Mouse (Mus musculus) kidney, embryonic 15.5 days (tissue): Measurements from ENCODE around the gene Shoc2. TPM values are rescaled to one million over a fixed set of nuclear protein-coding genes. Genes with fewer than 3 reads are reported as not detected.

ENCODE experiments used
- ATAC-seq: fragments of 200-750 bp; cut with Nextera tagmentation; replicated peaks from 2 replicates; pipeline ENCODE4 v1.8.0; 2017; ENCODE audit warnings: moderate TSS enrichment; ENCODE audit not compliant: low FRiP score
- H3K27ac ChIP-seq: fragments of 300-500 bp; sonication (generic); 2 replicates; pipeline ENCODE4 v1.5.1; 2015; ENCODE audit warnings: mild to moderate bottlenecking, inconsistent platforms
- H3K27me3 ChIP-seq: fragments of 300-500 bp; sonication (generic); 2 replicates; pipeline ENCODE4 v1.6.1; 2015; ENCODE audit warnings: inconsistent platforms
- H3K36me3 ChIP-seq: fragments of 300-500 bp; sonication (generic); 2 replicates; pipeline ENCODE4 v1.6.1; 2015; ENCODE audit warnings: inconsistent platforms
- H3K4me1 ChIP-seq: fragments of 300-500 bp; sonication (generic); 2 replicates; pipeline ENCODE4 v1.6.1; 2015; ENCODE audit warnings: inconsistent platforms
- H3K4me2 ChIP-seq: fragments of 300-500 bp; sonication (generic); 2 replicates; pipeline ENCODE4 v1.6.1; 2015; ENCODE audit warnings: moderate library complexity, mild to moderate bottlenecking, inconsistent platforms
- H3K4me3 ChIP-seq: fragments of 300-500 bp; sonication (generic); replicated peaks from 2 replicates; pipeline ENCODE4 v1.5.1; 2015; ENCODE audit warnings: mild to moderate bottlenecking, inconsistent platforms
- H3K9ac ChIP-seq: fragments of 300-500 bp; sonication (generic); 2 replicates; pipeline ENCODE4 v1.6.1; 2015; ENCODE audit warnings: mild to moderate bottlenecking, inconsistent platforms
- H3K9me3 ChIP-seq: fragments of 300-500 bp; sonication (generic); replicated peaks from 2 replicates; pipeline ENCODE4 v1.6.1; 2016; ENCODE audit warnings: inconsistent platforms
- WGBS: fragments of 180-500 bp; shearing (Covaris S2); methylation state at CpG from one replicate; pipeline ENCODE4 v1.1.7; 2015; ENCODE audit warnings: mixed read lengths; 5-methylcytosine and 5-hydroxymethylcytosine counted together
- polyA plus RNA-seq: library from polyadenylated mRNA; unstranded; fragments of >200 nt; fragmentation: Nextera tagmentation; extraction: Ambion mirVana; gene quantifications from 2 replicates; pipeline ENCODE4 v1.2.1, GENCODE M21; 2015

Gene Shoc2
- polyA plus RNA-seq, 1 experiment from 2014 or later: 51.5 TPM

DNA sequence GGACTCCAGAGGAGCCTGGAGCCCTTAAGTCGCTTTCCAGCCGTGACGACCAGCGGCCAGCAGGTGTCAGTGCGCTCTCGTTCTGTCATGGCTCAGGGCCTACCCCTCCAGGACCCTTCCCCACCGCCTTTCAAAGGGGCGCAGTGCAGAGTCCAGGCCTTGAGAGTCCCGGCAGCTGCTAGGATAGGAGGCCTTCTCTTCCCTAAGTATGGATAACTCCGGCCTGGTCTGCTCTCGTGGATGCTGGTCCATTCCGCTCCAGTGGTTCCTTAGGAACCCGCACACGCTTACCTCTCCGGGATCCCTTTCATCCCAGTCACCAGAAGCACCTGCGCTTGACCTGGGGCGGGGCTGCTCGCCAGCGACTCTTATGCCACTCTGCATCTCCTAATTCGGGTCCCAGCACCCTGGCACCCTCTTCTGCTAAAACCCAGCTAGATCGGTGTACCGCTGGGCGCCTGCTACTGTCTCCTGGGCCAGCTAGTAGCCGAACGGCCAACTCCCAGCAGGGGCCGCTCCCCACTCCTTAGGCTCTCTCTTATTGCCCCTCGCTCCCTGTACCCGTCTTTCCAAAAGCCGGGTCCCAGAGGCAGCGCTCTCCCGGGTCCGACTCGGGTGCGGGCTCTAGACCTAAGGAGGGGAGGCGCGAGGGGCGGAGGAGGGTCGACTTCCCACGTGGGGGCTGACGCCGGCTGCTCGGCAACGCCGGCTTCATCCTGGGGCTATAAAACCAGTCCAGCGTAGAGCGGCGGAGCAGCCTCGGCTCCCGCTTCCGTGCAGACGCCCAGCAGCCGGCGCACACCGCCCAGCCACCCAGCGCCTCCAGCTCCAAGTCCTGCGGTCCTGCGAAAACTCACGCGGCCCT lies 100.6 kb downstream of the Shoc2 start:
- Histone ChIP-seq H3K4me1 (peaks cover 42% of the 10 kb centered on the region), H3K9me3 (no peaks in the 10 kb centered on the region), H3K27ac (peak overlapping the region; percentile 42; the same call in 1 of the 2 replicates), H3K9ac (peak overlapping the region; percentile 50), H3K27me3 (peaks cover 56% of the 10 kb centered on the region), H3K36me3 (no peaks in the 10 kb centered on the region), H3K4me3 (peak overlapping the region; percentile 53), H3K4me2 (peak overlapping the region; percentile 97)
- peak; percentile 84 for ATAC-seq
- WGBS: under 1% methylated on average over 59 of the region's 59 CpGs

GRCm38 (mm10) chr19:54045412-54045811 lies 101.3 kb downstream of the Shoc2 start:
- Histone ChIP-seq H3K4me3 (peak overlapping the region; percentile 53), H3K9me3 (no peaks in the 10 kb centered on the region), H3K4me2 (peak overlapping the region; percentile 97), H3K27me3 (peaks cover 61% of the 10 kb centered on the region), H3K9ac (peak overlapping the region; percentile 50), H3K36me3 (no peaks in the 10 kb centered on the region), H3K27ac (0 out of 2 replicates have a peak overlapping the region, but pooled peaks have one; percentile 42), H3K4me1 (peaks cover 42% of the 10 kb centered on the region)
- 1% methylated on average over 29 of the region's 29 CpGs for WGBS
- ATAC-seq: no peak; the same call in 1 of the 2 replicates

- peak overlapping the region; percentile 53 for H3K4me3 ChIP-seq
- 2% methylated on average over 54 of the region's 55 CpGs for WGBS
- H3K27me3 ChIP-seq: peaks cover 67% of the 10 kb centered on the region
- H3K27ac ChIP-seq: no peak overlapping the region
- H3K4me1 ChIP-seq: peaks cover 42% of the 10 kb centered on the region
- no peak for ATAC-seq
- no peaks in the 10 kb centered on the region for H3K36me3 ChIP-seq
- no peaks in the 10 kb centered on the region for H3K9me3 ChIP-seq
- H3K4me2 ChIP-seq: peak overlapping the region; percentile 97
- peak overlapping the region; percentile 50 for H3K9ac ChIP-seq
Measured at GRCm38 (mm10) chr19:54045931-54046683, 102.0 kb downstream of the Shoc2 start.

GRCm38 (mm10) chr19:54046684-54047070 lies 102.6 kb downstream of the Shoc2 start:
- peaks cover 42% of the 10 kb centered on the region for H3K4me1 ChIP-seq
- H3K9me3 ChIP-seq: no peaks in the 10 kb centered on the region
- H3K9ac ChIP-seq: peak overlapping the region; percentile 37; the same call in 1 of the 2 replicates
- peaks cover 70% of the 10 kb centered on the region for H3K27me3 ChIP-seq
- H3K4me2 ChIP-seq: peak overlapping the region; percentile 97
- no peak for ATAC-seq
- 1% methylated on average over 46 of the region's 46 CpGs for WGBS
- H3K4me3 ChIP-seq: peak overlapping the region; percentile 53
- H3K27ac ChIP-seq: no peak overlapping the region
- H3K36me3 ChIP-seq: no peaks in the 10 kb centered on the region

DNA sequence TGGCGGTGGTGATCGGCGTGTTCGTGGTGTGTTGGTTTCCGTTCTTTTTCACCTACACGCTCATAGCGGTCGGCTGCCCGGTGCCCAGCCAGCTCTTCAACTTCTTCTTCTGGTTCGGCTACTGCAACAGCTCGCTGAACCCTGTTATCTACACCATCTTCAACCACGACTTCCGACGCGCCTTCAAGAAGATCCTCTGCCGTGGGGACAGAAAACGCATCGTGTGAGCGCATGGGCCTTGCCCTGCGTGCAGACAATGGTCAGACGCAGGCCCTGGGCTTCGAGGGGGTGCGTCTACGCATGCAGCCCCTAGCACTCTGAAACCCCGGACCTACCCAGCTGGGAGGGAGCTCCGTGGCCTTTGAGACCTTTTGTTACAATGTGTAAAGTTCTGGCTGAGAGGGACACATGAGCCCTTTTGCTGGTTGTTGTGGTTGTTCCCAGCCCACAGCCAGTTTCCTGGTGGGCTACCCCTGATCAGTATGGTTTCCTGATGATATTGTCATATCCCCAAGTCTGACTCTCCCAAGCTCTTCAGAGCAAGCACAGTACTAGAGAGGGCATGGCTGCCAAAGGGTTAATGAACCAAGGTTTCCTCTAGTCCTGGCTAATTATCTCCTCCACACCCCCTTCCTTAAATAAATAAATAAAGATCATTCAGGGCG lies 103.4 kb downstream of the Shoc2 start:
- Histone ChIP-seq H3K27ac (no peak overlapping the region), H3K4me3 (peak overlapping the region; percentile 53), H3K4me2 (peak overlapping the region; percentile 97), H3K27me3 (peaks cover 67% of the 10 kb centered on the region), H3K9ac (0 out of 2 replicates have a peak overlapping the region, but pooled peaks have one; percentile 37), H3K9me3 (no peaks in the 10 kb centered on the region), H3K4me1 (peaks cover 42% of the 10 kb centered on the region), H3K36me3 (no peaks in the 10 kb centered on the region)
- no peak for ATAC-seq
- WGBS: 2% methylated on average over 27 of the region's 27 CpGs

DNA sequence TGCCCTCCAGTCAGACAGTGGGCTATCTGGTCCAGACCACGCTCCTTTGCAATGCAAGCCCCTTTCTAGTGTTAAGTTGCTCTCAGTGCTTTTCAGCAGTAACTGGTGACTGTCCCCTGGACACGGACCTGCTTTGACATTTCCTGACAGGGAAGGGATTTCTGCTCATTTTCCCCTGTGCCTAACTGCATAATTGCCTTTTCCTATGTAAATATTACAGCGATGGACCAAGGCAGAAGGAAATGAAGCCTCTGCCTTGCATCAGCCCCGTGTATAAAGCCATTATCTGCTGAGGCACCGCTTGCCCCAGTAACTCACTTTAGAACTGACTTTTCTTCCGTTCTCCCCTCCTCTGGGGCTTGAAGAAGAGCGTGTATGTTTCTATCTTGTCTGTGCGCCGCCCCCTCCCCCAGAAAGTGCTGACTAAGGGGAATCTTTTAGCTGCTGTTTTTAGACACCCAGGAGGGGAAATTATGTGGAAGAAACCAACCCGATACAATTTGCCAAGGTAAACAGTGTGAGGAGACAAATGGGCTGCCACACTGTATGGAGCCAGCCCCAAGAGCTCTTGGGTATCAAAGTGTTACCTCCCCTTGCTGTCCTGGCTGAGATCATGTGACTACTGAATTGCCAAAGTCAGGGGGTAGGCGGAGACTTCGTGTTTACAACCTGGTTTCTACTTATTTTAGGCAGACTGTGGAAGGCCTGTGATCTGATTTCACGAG lies 104.2 kb downstream of the Shoc2 start:
- ATAC-seq: no peak
- 9% methylated on average over 13 of the region's 13 CpGs for WGBS
- Histone ChIP-seq H3K27me3 (peaks cover 65% of the 10 kb centered on the region), H3K4me2 (peak overlapping the region; percentile 97), H3K9me3 (no peaks in the 10 kb centered on the region), H3K36me3 (no peaks in the 10 kb centered on the region), H3K27ac (no peak overlapping the region), H3K4me3 (no peak overlapping the region), H3K4me1 (peaks cover 42% of the 10 kb centered on the region), H3K9ac (no peak overlapping the region)

DNA sequence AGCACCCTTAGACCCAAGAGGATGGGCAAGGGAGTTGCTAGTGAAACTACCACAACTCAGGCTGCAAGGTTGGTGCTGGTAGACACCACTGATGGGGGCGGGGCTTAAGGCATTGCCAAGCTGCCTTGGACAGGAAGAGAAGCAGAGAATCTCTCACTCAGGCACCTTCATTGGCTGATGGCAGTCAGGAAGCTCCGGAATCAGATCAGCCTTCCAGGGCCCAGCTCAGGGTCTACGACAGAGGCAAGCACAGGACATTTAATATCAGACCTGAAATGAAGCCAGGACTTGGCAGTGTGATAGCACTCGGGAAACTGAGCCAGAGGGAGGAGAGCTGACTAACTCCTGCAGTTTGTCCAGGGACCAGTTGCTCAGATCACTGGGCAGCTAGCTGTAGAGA lies 107.5 kb downstream of the Shoc2 start:
- Histone ChIP-seq H3K4me1 (peaks cover 20% of the 10 kb centered on the region), H3K27ac (no peak overlapping the region), H3K9me3 (no peaks in the 10 kb centered on the region), H3K27me3 (peaks cover 44% of the 10 kb centered on the region), H3K9ac (no peak overlapping the region), H3K4me2 (no peak overlapping the region), H3K36me3 (no peaks in the 10 kb centered on the region), H3K4me3 (no peak overlapping the region)
- WGBS: 59% methylated on average over 4 of the region's 4 CpGs
- no peak for ATAC-seq

GRCm38 (mm10) chr19:54055845-54056244 lies 111.7 kb downstream of the Shoc2 start:
- H3K36me3 ChIP-seq: no peaks in the 10 kb centered on the region
- H3K9ac ChIP-seq: no peak overlapping the region
- H3K4me3 ChIP-seq: no peak overlapping the region
- ATAC-seq: no peak
- 70% methylated on average over 5 of the region's 5 CpGs for WGBS
- H3K4me1 ChIP-seq: no peaks in the 10 kb centered on the region
- H3K27ac ChIP-seq: no peak overlapping the region
- H3K9me3 ChIP-seq: no peaks in the 10 kb centered on the region
- peaks cover 5% of the 10 kb centered on the region; the same call in 1 of the 2 replicates for H3K27me3 ChIP-seq
- H3K4me2 ChIP-seq: no peak overlapping the region

GRCm38 (mm10) chr19:54068447-54068846 lies 124.3 kb downstream of the Shoc2 start:
- no peak overlapping the region for H3K4me3 ChIP-seq
- no peak overlapping the region for H3K27ac ChIP-seq
- H3K9me3 ChIP-seq: no peaks in the 10 kb centered on the region
- no peak overlapping the region for H3K9ac ChIP-seq
- no peak for ATAC-seq
- no peak overlapping the region for H3K4me2 ChIP-seq
- 82% methylated on average over 7 of the region's 7 CpGs for WGBS
- H3K27me3 ChIP-seq: no peaks in the 10 kb centered on the region
- H3K4me1 ChIP-seq: no peaks in the 10 kb centered on the region
- no peaks in the 10 kb centered on the region for H3K36me3 ChIP-seq

GRCm38 (mm10) chr19:54070521-54070920 lies 126.4 kb downstream of the Shoc2 start:
- WGBS: 61% methylated on average over 5 of the region's 5 CpGs
- no peak for ATAC-seq

GRCm38 (mm10) chr19:54072233-54072800 lies 128.2 kb downstream of the Shoc2 start:
- no peak overlapping the region for H3K4me3 ChIP-seq
- H3K4me1 ChIP-seq: peaks cover 14% of the 10 kb centered on the region
- 72% methylated on average over 5 of the region's 5 CpGs for whole genome bisulfite sequencing
- no peak overlapping the region for H3K4me2 ChIP-seq
- no peaks in the 10 kb centered on the region for H3K27me3 ChIP-seq
- ATAC-seq: no peak
- no peak overlapping the region for H3K9ac ChIP-seq
- no peaks in the 10 kb centered on the region for H3K9me3 ChIP-seq
- H3K36me3 ChIP-seq: no peaks in the 10 kb centered on the region
- H3K27ac ChIP-seq: no peak overlapping the region

More at GRCm38 (mm10) chr19:54070521-54070920, 126.4 kb downstream of the Shoc2 start:
- Histone ChIP-seq H3K4me3 (no peak overlapping the region), H3K27ac (no peak overlapping the region), H3K27me3 (no peaks in the 10 kb centered on the region), H3K9me3 (no peaks in the 10 kb centered on the region), H3K4me2 (no peak overlapping the region), H3K36me3 (no peaks in the 10 kb centered on the region), H3K9ac (no peak overlapping the region), H3K4me1 (no peaks in the 10 kb centered on the region)
